Mouse (Mus musculus): Measurements from ENCODE around the gene Napsa.

Gene Napsa

GRCm38 (mm10) chr7:44538756-44539624 lies 33.2 kb upstream of the Napsa start:
- no peak for DNase-seq (ENCODE audit: low read depth in 1 of 2, low spot score in 2 of 2)

GRCm38 (mm10) chr7:44542555-44542954 lies 29.6 kb upstream of the Napsa start:
- no peak for DNase-seq (ENCODE audit: low read depth in 1 of 2, low spot score in 2 of 2)

GRCm38 (mm10) chr7:44543071-44543470 lies 29.1 kb upstream of the Napsa start:
- no peak for DNase-seq (ENCODE audit: low read depth in 1 of 2, low spot score in 2 of 2)

GRCm38 (mm10) chr7:44546274-44546673 lies 25.9 kb upstream of the Napsa start:
- no peak for DNase-seq (ENCODE audit: low read depth in 1 of 2, low spot score in 2 of 2)

DNA sequence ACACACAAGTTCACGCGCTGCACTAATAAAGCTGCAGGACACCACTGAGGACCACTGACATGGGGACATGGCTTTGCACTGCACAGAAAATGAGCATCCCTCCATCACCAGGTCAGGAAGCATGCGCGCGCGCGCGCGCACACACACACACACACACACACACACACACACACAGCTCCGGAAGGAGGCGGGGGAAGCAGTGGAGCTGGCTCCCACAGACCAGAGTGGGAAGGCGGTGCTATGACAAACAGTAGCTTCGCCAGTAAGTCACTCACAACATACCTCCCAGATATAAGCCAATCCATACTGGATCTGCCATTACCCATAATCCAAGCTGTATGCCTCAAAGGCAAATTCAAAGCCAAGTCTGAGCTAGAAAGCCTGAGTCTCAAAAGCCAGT lies 25.1 kb upstream of the Napsa start:
- DNase-seq (ENCODE audit: low read depth in 1 of 2, low spot score in 2 of 2) = no peak

DNA sequence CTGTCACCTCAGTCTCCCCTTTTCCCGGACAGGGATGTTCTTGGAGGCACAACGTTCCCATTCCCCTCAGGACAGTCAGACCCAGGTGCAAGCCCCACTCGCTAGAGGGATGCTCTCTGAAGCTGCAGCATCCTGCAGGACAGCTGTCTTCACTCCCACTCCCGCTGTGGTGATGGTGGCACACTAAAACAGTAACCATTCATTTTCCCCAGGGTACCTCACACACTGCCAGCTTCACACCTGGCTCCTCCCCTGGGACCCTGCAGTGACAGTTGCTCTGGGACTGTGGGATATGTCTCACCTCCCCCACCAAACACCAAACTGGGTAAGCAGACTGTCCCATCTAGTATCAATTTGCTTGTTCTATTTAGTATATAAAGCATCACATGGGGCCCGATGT lies 24.5 kb upstream of the Napsa start:
- no peak for DNase-seq (ENCODE audit: low read depth in 1 of 2, low spot score in 2 of 2)

DNA sequence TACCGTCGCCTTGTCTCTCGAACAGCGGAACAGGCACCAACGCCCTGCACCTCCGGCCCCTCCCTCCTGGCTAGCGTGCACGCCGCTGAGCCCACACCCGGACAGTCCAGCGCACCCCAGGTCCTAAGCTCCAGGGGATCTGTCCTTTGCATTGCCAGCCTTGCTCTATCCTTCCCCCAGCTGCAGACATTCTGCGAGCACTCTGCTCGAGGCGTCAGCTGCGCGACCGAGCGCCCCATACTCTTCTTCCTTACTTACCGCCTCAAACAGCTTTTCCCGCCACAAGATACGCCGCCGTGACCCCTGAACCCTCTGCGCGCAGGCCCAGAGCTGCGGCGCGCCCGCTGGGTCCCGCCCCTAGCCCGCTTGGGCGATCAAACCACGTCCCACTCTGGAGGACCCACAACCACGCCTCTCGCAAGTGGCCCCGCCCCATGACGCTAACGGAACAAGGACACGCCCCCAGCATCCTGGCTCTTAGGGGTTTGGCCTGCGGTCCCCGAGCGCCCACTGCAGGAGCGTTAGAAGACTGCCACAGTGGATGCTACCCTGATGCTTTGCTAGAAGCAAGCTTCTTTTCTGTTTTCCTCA lies 23.6 kb upstream of the Napsa start, which contains the start of gene Pold1:
Gene Pold1, minus strand, starts transcription at position 353 of the 591 bp plus-strand sequence.
- peak; percentile 100 for DNase-seq (ENCODE audit: low read depth in 1 of 2, low spot score in 2 of 2)

- no peak for DNase-seq (ENCODE audit: low read depth in 1 of 2, low spot score in 2 of 2)
Observed at GRCm38 (mm10) chr7:44549621-44550408, 22.4 kb upstream of the Napsa start.

DNA sequence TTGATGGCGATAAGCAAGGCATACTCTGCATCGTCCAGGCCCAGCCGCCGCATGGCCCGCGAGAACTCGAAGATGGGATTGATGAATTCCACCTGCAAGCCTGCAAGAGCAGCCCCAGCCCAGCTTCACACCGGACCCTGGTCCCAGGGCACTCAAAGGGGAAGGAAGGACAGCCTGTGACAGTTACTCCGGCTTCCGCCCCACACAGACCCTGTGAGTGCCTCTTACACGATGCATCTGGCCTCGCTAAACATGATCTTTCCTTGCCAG lies 21.8 kb upstream of the Napsa start:
- DNase-seq (ENCODE audit: low read depth in 1 of 2, low spot score in 2 of 2) = no peak

DNA sequence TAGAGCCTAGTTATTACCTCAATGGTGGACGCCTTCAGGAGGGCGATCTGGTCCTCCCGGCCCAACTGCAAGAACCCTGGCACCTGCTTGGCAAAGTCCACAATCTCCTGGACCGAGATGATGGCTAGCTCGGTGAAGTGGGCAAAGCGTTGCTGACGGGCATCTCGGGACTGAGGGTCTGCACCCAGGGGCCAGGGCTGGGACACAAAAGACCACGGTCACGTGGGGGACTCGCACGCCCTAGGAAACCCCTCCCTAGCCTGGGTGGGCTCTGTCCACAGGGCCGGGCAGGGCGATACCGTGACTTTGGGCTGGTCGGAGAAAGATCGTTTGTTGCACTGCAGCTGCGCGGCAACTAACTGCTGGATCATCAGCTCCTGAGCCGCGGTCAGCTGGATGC lies 20.9 kb upstream of the Napsa start:
- no peak for DNase-seq (ENCODE audit: low read depth in 1 of 2, low spot score in 2 of 2)

- DNase-seq (ENCODE audit: low read depth in 1 of 2, low spot score in 2 of 2) = no peak
Observed at GRCm38 (mm10) chr7:44551731-44552130, 20.4 kb upstream of the Napsa start.

- DNase-seq (ENCODE audit: low read depth in 1 of 2, low spot score in 2 of 2) = no peak
Observed at GRCm38 (mm10) chr7:44552141-44552908, 19.9 kb upstream of the Napsa start.

DNA sequence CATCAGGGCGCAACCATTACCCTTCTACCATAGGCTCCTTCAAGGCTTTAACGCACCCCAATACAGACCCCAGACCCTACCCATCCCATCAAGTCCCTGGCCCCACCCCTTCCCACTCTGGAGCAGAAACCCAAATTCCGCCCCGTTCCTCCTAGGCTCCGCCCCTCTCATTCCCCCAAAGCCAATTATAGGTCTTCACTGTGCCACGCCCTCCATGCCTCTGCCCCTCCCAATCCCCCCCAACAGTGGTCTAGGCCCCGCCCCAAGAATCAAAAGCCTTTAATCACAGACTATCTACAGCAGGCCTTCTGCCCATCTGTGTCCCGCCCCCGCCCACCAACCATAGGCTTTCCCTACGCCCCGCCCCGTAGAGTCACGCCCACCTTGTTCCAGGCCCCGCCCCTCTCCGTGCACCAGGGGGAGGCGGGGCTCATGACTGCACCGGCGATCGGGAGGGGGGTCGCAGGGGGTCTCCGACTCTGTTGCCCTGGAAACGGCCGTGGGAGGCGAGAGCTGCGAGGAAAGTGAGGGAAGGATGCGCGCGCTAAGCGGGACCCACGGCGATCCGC lies 18.9 kb upstream of the Napsa start:
- DNase-seq (ENCODE audit: low read depth in 1 of 2, low spot score in 2 of 2) = peak; percentile 31 to 67

DNA sequence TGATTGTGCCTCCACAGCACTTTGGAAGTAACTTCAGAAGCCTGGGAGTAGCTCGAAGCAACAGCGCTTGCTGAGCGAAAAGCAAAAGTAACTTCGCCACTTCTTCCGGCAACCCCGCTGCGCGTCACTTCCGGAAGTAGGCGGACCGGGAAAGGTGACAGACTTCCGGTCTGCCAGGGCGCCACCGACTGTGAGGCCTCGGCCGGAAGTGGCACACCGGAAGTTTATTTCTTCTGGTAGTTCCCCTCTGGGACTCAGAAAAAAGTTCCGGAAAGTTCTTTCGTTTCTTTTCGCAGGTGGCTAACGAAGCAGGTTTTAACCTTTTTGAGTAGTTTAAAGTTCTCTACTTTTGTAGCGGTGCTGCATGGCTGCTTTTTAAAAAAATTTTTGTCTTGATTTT lies 18.4 kb upstream of the Napsa start, which contains the start of gene Nr1h2:
Gene Nr1h2, minus strand, starts transcription at position 126 of the 400 bp plus-strand sequence.
- DNase-seq (ENCODE audit: low read depth in 1 of 2, low spot score in 2 of 2) = peak; percentile 87 to 96

- no peak for DNase-seq (ENCODE audit: low read depth in 1 of 2, low spot score in 2 of 2)
Observed at GRCm38 (mm10) chr7:44557629-44558028, 14.6 kb upstream of the Napsa start.

- peak; percentile 24 to 55 for DNase-seq (ENCODE audit: low read depth in 1 of 2, low spot score in 2 of 2)
Observed at GRCm38 (mm10) chr7:44560435-44561400, 11.5 kb upstream of the Napsa start.

DNA sequence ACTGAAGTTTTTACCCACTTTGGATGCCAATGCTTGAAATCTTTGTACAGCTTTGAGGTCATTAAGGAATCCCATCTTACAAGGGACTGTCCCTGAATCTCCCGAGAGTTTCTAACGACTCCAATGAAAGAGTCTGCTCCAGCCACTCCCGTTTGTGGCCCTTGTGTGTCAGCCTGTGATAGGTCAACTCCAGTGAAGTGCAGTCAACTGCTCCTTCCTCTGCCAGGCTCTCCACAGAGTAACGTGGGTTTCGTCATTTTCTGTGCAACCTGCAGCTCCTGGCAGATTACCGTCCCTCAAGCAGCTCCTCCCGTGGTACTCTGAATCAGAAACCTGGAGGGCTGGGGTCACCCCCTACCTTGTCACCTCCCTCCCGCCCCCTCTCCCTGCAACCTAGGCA lies 8.9 kb upstream of the Napsa start:
- DNase-seq (ENCODE audit: low read depth in 1 of 2, low spot score in 2 of 2) = no peak

- DNase-seq (ENCODE audit: low read depth in 1 of 2, low spot score in 2 of 2) = no peak
Observed at GRCm38 (mm10) chr7:44564486-44564885, 7.7 kb upstream of the Napsa start.

DNA sequence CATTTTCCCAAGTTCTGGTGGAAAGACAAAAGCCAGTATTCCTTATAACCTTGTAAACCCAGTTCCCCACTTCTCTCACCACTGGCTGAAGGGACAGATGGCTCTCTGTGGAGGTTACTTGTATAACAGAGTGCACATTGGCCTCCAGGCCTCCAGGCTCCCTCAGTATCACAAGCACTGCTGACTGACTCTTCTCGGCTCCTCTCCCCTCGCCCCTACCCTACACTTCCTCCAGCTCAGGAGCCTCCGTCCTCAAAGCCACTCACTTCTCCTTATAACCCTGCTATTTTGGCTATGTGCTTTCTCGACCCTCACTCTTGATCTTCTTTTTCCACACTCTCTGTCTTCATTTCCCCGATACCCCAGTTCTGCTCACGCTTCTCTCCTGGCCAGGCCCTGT lies 6.8 kb upstream of the Napsa start:
- DNase-seq (ENCODE audit: low read depth in 1 of 2, low spot score in 2 of 2) = no peak

DNA sequence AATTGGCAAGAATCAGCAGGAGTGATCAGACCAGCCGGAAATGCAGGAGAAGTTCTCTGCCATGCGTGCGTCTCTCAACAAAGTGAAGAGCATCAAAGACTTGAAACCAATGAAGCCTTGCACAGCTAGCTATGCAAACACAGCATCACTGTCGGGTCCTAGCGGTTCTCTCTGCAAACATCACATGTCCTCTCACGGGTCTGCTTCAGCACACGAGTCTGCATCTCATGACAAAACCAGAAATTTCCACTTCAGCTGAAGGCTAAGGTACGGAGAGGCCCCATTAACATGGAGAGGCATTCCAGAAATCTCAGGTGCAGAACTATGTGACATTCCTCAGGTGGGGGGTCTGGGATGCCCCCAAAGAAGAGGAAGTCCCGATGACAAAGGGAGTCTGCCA lies 3.4 kb upstream of the Napsa start:
- no peak for DNase-seq (ENCODE audit: low read depth in 1 of 2, low spot score in 2 of 2)

Measured in monocyte, adult 2 months (primary cell).